23 mouse cellular contexts compared by ENCODE assay signal in the genomic region with DNA sequence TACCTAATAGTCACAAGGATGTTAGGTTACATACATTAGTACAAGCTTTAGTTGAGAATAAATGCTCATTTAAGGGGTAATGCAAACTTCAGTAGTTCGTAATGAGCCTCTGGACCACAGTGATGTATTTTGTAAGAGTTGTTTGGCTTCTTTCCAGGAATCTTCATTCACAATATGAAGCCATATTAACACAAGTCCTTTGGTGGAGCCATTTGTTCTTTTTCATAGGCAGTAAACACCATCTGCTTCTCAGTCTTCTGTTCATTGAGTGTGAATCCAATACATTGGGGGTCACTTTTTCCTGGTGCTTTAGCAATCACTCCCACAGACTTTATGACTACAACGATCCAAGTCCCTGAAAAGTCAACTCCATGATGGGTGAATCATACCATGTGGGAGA.
"Had no signal": no experiment of that assay in that cellular context is flagged by ENCODE, and none has a peak within 500 bp of the region (broad histone marks: within the 10 kb centered on the region; RNA-seq: fewer than 3 reads in every experiment).

No protein-coding gene starts in this region.

- H3K27ac ChIP-seq: limb, embryonic 12.5 days; limb, embryonic 15.5 days; liver, embryonic 14.5 days; lung, embryonic 15.5 days; midbrain, embryonic 12.5 days; midbrain, embryonic 15.5 days; neural tube, embryonic 13.5 days; stomach, embryonic 15.5 days had no signal

- H3K27me3 ChIP-seq: limb, embryonic 12.5 days; limb, embryonic 15.5 days; lung, embryonic 15.5 days; midbrain, embryonic 12.5 days; midbrain, embryonic 15.5 days; neural tube, embryonic 13.5 days; stomach, embryonic 15.5 days had no signal

- H3K4me3 ChIP-seq: limb, embryonic 12.5 days; limb, embryonic 15.5 days; lung, embryonic 15.5 days; midbrain, embryonic 12.5 days; midbrain, embryonic 15.5 days; myocyte; neural tube, embryonic 13.5 days; stomach, embryonic 15.5 days had no signal

- ATAC-seq: liver, postnatal 0 days; midbrain, embryonic 15.5 days had no signal

- H3K9ac ChIP-seq: limb, embryonic 12.5 days; limb, embryonic 15.5 days; liver, embryonic 14.5 days; liver, postnatal 0 days; lung, embryonic 15.5 days; midbrain, embryonic 12.5 days; midbrain, embryonic 15.5 days; neural tube, embryonic 13.5 days; stomach, embryonic 15.5 days had no signal

- H3K36me3 ChIP-seq: limb, embryonic 12.5 days; limb, embryonic 15.5 days; lung, embryonic 15.5 days; midbrain, embryonic 12.5 days; midbrain, embryonic 15.5 days; neural tube, embryonic 13.5 days; stomach, embryonic 15.5 days had no signal

- DNase-seq: kidney, adult 18-20 months; kidney, adult 9 months; kidney, postnatal 14 days; kidney, postnatal 4 days; left cerebral cortex, postnatal 4 days; liver, postnatal 0 days; lung, postnatal 10 days; lung, postnatal 4 days; retina, postnatal 1 day; right cerebral cortex, postnatal 25 days; spleen, adult 18-20 months; thymus, adult 18-20 months; thymus, postnatal 36 days had no signal

- H3K4me2 ChIP-seq: limb, embryonic 12.5 days; limb, embryonic 15.5 days; liver, embryonic 11.5 days; lung, embryonic 15.5 days; midbrain, embryonic 12.5 days; midbrain, embryonic 15.5 days; neural tube, embryonic 13.5 days; stomach, embryonic 15.5 days had no signal

- H3K9me3 ChIP-seq: limb, embryonic 12.5 days; limb, embryonic 15.5 days; lung, embryonic 15.5 days; midbrain, embryonic 12.5 days; midbrain, embryonic 15.5 days; neural tube, embryonic 13.5 days; stomach, embryonic 15.5 days had no signal

- H3K4me1 ChIP-seq: limb, embryonic 12.5 days; limb, embryonic 15.5 days; lung, embryonic 15.5 days; midbrain, embryonic 12.5 days; midbrain, embryonic 15.5 days; neural tube, embryonic 13.5 days; stomach, embryonic 15.5 days had no signal
